Mouse (Mus musculus) lung, postnatal 14 days (tissue): Measurements from ENCODE around the gene Arvcf.

Experiments
- DNase-seq: peaks from one replicate; pipeline ENCODE4 v3.0.0; 2021

Gene Arvcf

GRCm38 (mm10) chr16:18411802-18412476, 64.0 kb downstream of the Arvcf start:
- no peak for DNase-seq

GRCm38 (mm10) chr16:18413032-18413816, 65.2 kb downstream of the Arvcf start:
- no peak for DNase-seq

DNA sequence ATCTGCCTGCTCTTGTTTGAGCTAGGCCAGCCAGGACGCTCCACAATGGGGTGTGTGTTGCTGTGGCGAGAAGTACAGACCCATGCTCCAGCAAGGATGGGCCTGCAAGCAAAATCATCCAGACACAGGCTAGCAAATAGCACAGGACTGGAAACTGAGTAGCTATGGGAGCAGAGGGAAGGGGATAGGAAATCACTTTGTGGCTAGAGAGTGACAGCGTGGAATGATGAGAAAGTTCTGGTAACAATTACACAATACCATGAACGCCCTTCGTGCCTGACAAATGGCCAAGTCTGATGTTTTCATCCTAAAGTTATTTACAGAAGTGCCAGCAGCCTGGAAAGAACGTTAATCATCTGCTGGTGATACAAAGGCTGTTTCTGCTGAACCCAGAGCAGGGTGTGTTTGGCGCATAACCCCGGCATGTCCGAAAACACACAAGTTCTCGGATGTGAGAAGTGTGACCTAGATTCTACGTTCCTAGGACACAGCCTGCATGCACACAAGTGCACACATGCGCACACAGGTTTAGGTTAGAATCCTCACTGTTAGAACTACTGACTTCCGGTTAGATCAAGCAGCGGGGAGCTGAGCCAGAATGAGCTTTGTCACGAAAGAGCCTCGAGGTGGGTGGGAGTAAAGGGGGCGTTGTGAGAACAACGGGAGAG, 68.2 kb downstream of the Arvcf start:
- peak; percentile 73 for DNase-seq

GRCm38 (mm10) chr16:18416837-18417236, 68.9 kb downstream of the Arvcf start:
- no peak for DNase-seq

DNA sequence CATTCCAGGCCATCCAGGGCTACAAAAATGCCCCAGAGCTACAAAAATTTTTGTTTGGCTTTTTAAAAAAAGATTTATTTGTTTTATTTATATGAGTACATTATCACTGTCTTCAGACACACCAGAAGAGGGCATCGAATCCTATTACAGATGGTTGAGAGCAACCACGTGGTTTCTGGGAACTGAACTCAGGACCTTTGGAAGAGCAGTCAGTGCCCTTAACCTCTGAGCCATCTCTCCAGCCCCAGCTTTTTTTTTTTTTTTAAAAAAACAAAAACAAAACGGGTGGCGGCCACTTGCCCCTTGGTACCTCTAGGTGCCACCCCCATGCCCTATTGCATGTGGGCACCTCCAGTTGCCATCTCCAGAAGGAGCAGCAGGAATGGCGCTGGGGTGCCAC, 69.5 kb downstream of the Arvcf start:
- DNase-seq, result no peak

- DNase-seq, result no peak
These were observed 71.0 kb downstream of the Arvcf start for GRCm38 (mm10) chr16:18418756-18419602.

DNA sequence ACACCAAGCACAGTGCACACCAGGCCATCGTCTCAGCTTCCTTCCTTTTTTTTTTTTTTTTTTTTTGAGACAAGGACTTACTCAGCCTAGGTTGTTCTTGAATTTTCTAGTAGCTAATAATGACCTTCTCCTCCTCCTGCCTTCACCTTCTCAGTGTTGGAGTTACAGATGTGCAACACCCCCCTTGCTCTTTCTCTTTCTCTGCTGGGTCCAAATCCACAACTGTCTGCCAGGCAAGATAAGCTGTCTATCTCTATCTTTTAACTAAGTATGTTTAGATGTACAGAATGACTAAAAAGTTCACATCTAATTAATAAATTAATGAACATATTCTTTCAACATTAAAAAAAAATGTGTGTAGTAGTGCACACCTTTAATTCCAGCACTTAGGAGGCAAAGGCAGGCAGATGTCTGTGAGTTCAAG, 71.6 kb downstream of the Arvcf start:
- no peak for DNase-seq

DNA sequence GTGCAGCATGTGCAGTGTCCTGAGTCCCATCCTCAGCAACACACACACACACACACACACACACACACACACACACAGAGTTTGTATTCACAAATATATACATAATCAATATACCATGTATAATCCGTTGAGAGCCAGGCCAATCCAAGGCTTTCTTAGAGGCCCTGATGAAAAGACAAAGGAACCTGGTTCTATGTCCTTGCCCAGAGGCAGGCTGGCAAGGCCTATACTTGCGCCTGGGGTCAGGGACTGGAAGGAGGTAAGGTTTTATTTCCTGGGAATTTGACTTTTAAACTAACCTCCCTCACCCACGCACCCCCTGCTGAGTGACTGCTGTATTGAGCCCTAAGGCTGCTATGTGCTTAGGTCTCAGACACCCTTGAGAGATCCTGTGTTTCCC, 72.6 kb downstream of the Arvcf start:
- DNase-seq, result no peak

- no peak for DNase-seq
These were observed 75.4 kb downstream of the Arvcf start for GRCm38 (mm10) chr16:18423203-18423914.

DNA sequence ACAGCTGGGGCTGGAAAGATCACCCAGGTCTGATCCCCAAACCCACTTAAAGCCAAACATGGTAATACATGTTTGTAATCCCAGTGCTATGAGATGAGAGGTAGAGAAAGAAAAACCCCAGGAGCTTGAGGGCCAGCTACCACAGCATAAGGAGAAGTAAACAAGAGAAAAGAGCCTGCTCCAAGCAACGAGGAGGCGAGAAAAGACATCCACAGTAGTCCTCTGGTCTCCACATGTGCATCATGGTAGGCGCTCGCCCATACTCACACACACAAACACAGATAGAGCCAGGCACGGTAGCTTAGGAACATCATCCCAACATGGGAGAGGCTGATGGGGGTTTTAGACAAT, 75.9 kb downstream of the Arvcf start:
- no peak for DNase-seq

DNA sequence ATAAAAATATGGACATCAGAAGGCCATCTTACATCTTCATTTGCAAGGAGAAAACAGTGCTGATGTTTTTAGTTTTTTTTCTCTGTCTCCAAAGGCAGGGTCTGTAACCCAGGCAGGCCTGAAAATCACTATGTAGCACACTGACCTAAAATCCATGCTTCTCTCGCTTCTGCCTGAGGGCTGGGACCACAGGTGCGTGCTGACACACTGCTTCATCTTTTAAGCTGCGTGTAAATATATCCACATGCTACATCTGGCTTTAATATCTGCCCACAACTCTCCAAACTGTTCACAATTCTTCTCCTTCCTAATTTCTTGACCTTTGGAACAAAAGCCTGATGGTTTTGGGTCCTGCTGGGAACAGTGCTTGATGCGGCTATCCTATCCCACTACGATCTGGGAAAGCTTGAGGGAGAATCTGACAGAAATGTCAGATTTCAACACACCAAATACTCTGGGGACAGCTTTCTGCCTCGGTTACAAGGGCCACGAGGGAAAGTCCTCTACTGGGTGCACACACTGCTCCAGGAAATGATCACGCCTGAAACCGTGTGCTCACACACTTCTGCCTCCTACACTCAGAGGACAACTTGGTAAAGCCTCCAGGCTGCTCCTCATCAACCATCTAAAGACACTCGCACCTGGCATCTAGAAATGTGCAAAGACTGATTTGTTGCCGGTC, 76.5 kb downstream of the Arvcf start:
- DNase-seq, result no peak

DNA sequence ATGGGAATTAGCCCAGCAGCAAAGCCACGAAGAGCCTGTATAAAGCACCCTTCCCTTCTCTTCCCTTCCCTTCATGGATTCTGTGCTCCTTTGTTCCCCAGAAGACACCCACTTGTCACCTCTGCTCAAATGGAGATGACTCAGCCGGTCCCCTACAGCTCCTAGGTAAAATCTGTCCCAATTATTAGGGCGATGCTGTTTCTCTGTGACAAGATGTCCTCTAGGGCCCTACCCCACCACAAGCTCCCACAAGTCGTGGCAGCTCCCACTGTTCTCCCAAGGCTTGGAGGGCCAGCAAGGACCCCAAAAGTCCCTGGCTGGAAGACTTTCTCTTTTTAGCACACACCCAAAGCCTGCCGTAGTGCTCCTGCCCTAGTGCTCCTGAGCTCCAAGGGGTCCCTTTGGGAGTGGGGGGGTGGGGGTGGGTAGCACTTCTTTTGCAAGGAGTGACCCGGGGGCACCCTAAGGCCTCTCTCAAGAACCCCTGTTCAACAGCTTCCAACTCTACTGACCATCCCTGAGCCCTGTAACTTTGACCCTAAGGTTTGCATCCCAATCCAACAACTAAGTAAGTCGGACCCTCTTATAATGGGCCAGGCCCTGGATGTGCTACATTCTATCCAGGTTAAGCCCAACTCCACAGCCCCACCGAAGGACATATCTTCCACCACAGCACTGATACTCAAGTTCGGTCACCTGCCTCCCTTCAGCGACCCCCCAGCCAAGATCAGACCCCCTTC, 77.7 kb downstream of the Arvcf start:
- no peak for DNase-seq

GRCm38 (mm10) chr16:18426215-18426791, 78.3 kb downstream of the Arvcf start, which contains the start of gene Txnrd2:
TSS of gene Txnrd2 (plus strand) at chr16:18426384.
- peak; percentile 78 for DNase-seq

- no peak for DNase-seq
These were observed 78.9 kb downstream of the Arvcf start, which contains the start of gene Comt for GRCm38 (mm10) chr16:18426802-18427280. TSS of gene Comt (minus strand) at chr16:18426852.

GRCm38 (mm10) chr16:18428011-18428515, 80.1 kb downstream of the Arvcf start:
- DNase-seq, result no peak

DNA sequence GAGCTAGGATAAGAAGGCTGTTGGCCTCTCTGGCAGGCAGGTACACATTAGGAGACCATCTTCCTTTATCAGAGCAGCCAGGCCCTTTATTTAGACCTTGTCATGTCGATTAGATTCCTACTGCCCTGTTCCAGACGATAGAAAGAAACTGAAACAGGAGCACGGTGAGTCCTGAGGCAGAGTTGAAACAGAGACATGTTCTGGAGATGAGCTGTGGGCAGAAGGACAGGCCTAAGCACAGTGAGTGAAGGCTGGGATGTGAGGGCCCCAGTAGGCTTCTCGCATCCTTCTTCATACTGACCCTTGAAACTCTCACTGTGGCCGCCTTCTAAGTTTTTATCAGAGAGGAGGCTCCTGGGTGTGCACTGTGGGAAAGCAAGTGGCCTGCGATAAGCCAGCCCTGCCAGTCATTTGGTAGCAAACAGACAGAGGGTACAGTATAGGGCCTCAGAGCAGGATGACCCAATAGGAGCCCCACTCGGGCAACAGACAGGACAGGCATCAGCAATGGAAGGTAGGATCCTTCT, 80.6 kb downstream of the Arvcf start:
- no peak for DNase-seq

GRCm38 (mm10) chr16:18429641-18430040, 81.7 kb downstream of the Arvcf start:
- no peak for DNase-seq

DNA sequence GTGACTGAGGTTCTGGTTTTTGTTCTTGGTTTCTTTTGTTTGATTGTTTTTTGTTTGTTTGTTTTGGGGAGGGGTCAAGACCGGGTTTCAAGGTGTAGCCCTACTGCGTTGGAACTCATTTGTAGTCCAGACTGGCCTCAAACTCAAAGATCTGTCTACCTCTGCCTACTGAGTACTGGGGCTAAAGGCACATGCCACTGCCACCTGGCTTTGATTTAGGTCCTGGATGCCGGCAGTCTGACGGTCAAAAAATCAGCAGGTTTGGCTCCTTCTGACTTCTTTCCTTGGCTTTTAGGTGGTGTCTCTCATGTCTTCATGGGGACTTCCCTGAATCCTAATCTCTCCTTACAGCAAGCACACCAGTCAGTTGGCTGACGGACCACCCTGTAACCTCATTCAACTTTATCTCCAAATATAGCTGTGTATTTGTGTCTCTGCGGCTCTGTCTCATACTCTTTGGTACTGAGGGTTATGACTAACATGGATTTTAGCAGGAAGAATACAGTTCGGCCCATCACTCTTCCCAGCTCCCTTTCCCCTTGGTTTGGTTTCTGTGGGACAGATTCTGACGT, 82.7 kb downstream of the Arvcf start:
- DNase-seq, result no peak

- no peak for DNase-seq
These were observed 85.4 kb downstream of the Arvcf start for GRCm38 (mm10) chr16:18433341-18433920.
